ENCODE assay signal across 20 mouse cellular contexts in genomic region chr11:101797355-101797754, GRCm38 (mm10). TPM values are rescaled to one million over a fixed set of nuclear protein-coding genes. Genes with fewer than 3 reads are reported as not detected.
DNase-seq lines count a peak whose midpoint lies in the region; ATAC-seq and TF ChIP-seq lines count a peak whose summit lies in the region.
"Had no signal": no experiment of that assay in that cellular context is flagged by ENCODE, and none has a peak within 500 bp of the region (broad histone marks: within the 10 kb centered on the region; RNA-seq: fewer than 3 reads in every experiment).

No protein-coding gene starts in this region.

- 78% methylated on average over 2 of the region's 2 CpGs for WGBS in hindbrain, postnatal 0 days

- no peaks in the 10 kb centered on the region for H3K9me3 ChIP-seq in ES-Bruce4 (replicated peaks; ENCODE audit: control insufficient read depth, insufficient read depth, low read length, poor library complexity, severe bottlenecking)
- H3K9me3 ChIP-seq in hindbrain, postnatal 0 days (ENCODE audit: low read length), result no peaks in the 10 kb centered on the region
- H3K9me3 ChIP-seq: embryonic facial prominence, embryonic 10.5 days; embryonic facial prominence, embryonic 12.5 days; forebrain, embryonic 13.5 days; forebrain, embryonic 15.5 days; G1E had no signal

- no peak for TF ChIP-seq EP300 in ES-Bruce4 (IDR thresholded peaks at IDR 0.05; ENCODE audit: insufficient read depth, low read depth, low read length)

- no peaks in the 10 kb centered on the region for H3K27me3 ChIP-seq in ES-Bruce4 (ENCODE audit: control insufficient read depth, insufficient read depth, low read length, poor library complexity, severe bottlenecking)
- 0 out of 2 replicates have a peak, but pooled peaks cover 7% of the 10 kb centered on the region for H3K27me3 ChIP-seq in hindbrain, postnatal 0 days (ENCODE audit: insufficient read depth, low read length)
- H3K27me3 ChIP-seq: forebrain, embryonic 15.5 days had no signal

- TF ChIP-seq CTCF in ES-Bruce4 (IDR thresholded peaks at IDR 0.05; ENCODE audit: low read depth, low read length), result peak; percentile 1
- no peak for TF ChIP-seq CTCF in hindbrain, postnatal 0 days (IDR thresholded peaks at IDR 0.05; ENCODE audit: low read depth)

- peak; percentile 35 for DNase-seq in adrenal gland, postnatal 14 days
- DNase-seq in adrenal gland, postnatal 25 days, result no peak
- peak; percentile 38 for DNase-seq in NIH3T3 (ENCODE audit: low read depth)
- DNase-seq in lung, postnatal 10 days, result no peak
- DNase-seq in hindbrain, postnatal 0 days (ENCODE audit: low spot score), result no peak
- no peak for DNase-seq in embryo, embryonic 10.5 days (ENCODE audit: low spot score)
- DNase-seq: adrenal gland, postnatal 36 days; cerebellum, adult 11-12 months; cerebellum, adult 2 months; cerebellum, adult 9-11 months; cerebellum, postnatal 14 days; cerebellum, postnatal 36 days; forebrain, postnatal 0 days had no signal

- no peak overlapping the region for H3K4me3 ChIP-seq in ES-Bruce4 (ENCODE audit: low read depth, low read length)
- H3K4me3 ChIP-seq in hindbrain, postnatal 0 days (ENCODE audit: low read length), result no peak overlapping the region
- H3K4me3 ChIP-seq: embryonic facial prominence, embryonic 10.5 days; embryonic facial prominence, embryonic 12.5 days; forebrain, embryonic 13.5 days; forebrain, embryonic 15.5 days had no signal

- no peak for TF ChIP-seq POLR2A in ES-Bruce4 (IDR thresholded peaks at IDR 0.05; ENCODE audit: insufficient read depth, low read length)

- no peaks in the 10 kb centered on the region for H3K36me3 ChIP-seq in ES-Bruce4 (ENCODE audit: control insufficient read depth, insufficient read depth, low read length, poor library complexity, severe bottlenecking)
- H3K36me3 ChIP-seq in hindbrain, postnatal 0 days (ENCODE audit: insufficient read depth, low read length), result no peaks in the 10 kb centered on the region
- H3K36me3 ChIP-seq: embryonic facial prominence, embryonic 10.5 days; embryonic facial prominence, embryonic 12.5 days; forebrain, embryonic 15.5 days; G1E had no signal

- H3K27ac ChIP-seq in ES-Bruce4 (ENCODE audit: insufficient read depth, low read length), result peak overlapping the region; percentile 31; the same call in 1 of the 2 replicates
- no peak overlapping the region for H3K27ac ChIP-seq in hindbrain, postnatal 0 days
- H3K27ac ChIP-seq: embryonic facial prominence, embryonic 10.5 days; embryonic facial prominence, embryonic 12.5 days; forebrain, embryonic 13.5 days; forebrain, embryonic 15.5 days had no signal

- no peak overlapping the region for H3K9ac ChIP-seq in ES-Bruce4 (ENCODE audit: low read depth, poor library complexity, severe bottlenecking)
- H3K9ac ChIP-seq in hindbrain, postnatal 0 days (replicated peaks; ENCODE audit: low read length), result no peak overlapping the region
- H3K9ac ChIP-seq: embryonic facial prominence, embryonic 12.5 days; forebrain, embryonic 13.5 days; forebrain, embryonic 15.5 days; forebrain, postnatal 0 days had no signal

- peaks cover 6% of the 10 kb centered on the region for H3K4me1 ChIP-seq in ES-Bruce4 (ENCODE audit: control insufficient read depth, insufficient read depth, low read length)
- no peaks in the 10 kb centered on the region for H3K4me1 ChIP-seq in hindbrain, postnatal 0 days (ENCODE audit: insufficient read depth, low read length)
- H3K4me1 ChIP-seq: forebrain, embryonic 13.5 days; forebrain, embryonic 15.5 days had no signal

- ATAC-seq in hindbrain, postnatal 0 days, result no peak
- ATAC-seq: forebrain, embryonic 13.5 days; forebrain, embryonic 15.5 days; forebrain, postnatal 0 days had no signal

- no peak overlapping the region for H3K4me2 ChIP-seq in hindbrain, postnatal 0 days (ENCODE audit: low read depth, low read length)
- H3K4me2 ChIP-seq: embryonic facial prominence, embryonic 12.5 days; forebrain, embryonic 13.5 days; forebrain, embryonic 15.5 days had no signal

RNA-seq across cellular contexts. Expression of gene Etv4, which starts 12.2 kb away (rescaled TPM):
- total RNA-seq in adrenal gland, postnatal 14 days (2021), result 3.0 and 3.6 TPM in 2 replicates
- total RNA-seq in adrenal gland, postnatal 25 days (2021), result 1.4 and 1.9 TPM in 2 replicates
- 28.9 and 30.3 TPM in 2 replicates for polyA plus RNA-seq in ES-Bruce4 (2011; ENCODE audit: insufficient read depth, insufficient read length, low read depth, missing spikeins)
- total RNA-seq in hindbrain, postnatal 0 days (2014; rRNA removed), result 47.7 and 56.9 TPM in 2 replicates
- 22.5 and 30.2 TPM in 2 replicates for polyA plus RNA-seq in hindbrain, postnatal 0 days (2015; fragmentation: Nextera tagmentation; extraction: Ambion mirVana)
- total RNA-seq: common myeloid progenitor, adult 5-6 weeks had no signal

Comparison
In these comparisons a context has a peak if more than half of its experiments do, and no peak if none do; other contexts are left out.
1. DNase-seq: peak in adrenal gland, postnatal 14 days (single experiment) and NIH3T3 (single experiment); none in adrenal gland, postnatal 25 days (single experiment), lung, postnatal 10 days (single experiment), hindbrain, postnatal 0 days (single experiment) and embryo, embryonic 10.5 days (single experiment).
2. RNA of gene Etv4, which starts 12.2 kb away (total RNA-seq): 47.7 to 56.9 TPM in hindbrain, postnatal 0 days; 3.0 to 3.6 TPM in adrenal gland, postnatal 14 days and 1.4 to 1.9 TPM in adrenal gland, postnatal 25 days; every median in the first group is over 10 times any median in the second.